Mouse (Mus musculus) spleen, postnatal 36 days (tissue): ENCODE measurements around the gene Fam57a.
A peak's percentile ranks its signal among the peaks of the same experiment; 100 is the strongest.

Experiments used
- DNase-seq, 2 experiments: peaks; one replicate each; pipeline ENCODE4 v3.0.0; 2022; ENCODE audit warnings: low spot score in 2 of 2, mixed read lengths in 1 of 2

The Fam57a gene

DNA sequence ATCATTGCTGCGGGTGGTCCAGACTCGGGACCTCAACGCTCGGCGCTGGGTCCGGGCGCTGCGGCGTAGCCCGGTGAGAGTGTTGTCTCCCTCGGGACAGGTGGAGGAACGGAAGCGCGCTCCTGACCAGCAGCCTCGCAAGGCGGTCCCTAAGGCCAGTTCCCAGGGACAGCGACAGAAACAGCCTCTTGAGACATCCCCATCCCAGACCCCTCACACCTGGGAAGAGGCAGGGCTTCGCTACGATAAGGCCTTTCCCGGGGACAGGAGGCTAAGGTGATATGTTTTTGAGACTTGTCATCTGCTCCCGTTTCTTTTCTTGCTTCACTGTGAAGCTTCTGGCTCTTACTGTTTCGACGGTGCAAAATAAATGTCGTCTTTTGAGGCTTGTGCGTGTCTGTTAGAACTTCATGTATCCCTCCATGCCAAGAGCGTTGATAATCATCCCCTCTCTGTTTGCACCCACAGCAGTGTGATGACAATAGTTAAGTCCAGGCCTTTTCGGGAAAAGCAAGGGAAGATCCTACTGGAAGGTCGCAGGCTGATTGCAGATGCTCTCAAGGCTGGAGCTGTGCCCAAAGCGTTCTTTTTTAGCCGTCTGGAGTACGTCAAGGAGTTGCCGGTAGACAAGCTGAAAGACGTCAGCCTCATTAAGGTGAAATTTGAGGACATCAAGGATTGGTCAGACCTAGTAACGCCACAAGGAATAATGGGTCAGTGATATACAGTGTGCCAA is 64.5 kb downstream of the Fam57a start:
- DNase-seq: no peak

GRCm38 (mm10) chr11:76246439-76246838 is 67.0 kb downstream of the Fam57a start:
- DNase-seq: no peak

GRCm38 (mm10) chr11:76247239-76247638 is 67.8 kb downstream of the Fam57a start:
- DNase-seq: no peak

DNA sequence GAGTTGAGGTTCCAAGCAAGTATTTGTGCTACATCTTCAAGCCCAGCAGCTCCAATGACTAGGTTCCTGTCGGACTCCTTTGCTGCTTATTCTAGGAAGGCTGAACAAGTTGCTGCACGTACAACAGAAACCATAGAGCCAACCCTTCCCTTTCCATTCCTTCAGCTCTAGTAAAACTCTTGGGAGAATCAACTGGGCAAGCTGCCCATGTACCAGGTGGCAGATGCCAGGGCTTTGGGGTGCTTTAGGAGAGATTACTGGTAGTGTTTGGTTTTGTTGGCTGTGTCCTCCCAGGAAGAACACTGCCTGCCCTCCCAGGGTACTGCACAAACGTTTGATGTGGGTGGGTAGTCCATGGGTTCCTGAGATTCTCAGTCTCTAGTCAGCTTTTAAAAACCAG is 72.6 kb downstream of the Fam57a start:
- no peak for DNase-seq

DNA sequence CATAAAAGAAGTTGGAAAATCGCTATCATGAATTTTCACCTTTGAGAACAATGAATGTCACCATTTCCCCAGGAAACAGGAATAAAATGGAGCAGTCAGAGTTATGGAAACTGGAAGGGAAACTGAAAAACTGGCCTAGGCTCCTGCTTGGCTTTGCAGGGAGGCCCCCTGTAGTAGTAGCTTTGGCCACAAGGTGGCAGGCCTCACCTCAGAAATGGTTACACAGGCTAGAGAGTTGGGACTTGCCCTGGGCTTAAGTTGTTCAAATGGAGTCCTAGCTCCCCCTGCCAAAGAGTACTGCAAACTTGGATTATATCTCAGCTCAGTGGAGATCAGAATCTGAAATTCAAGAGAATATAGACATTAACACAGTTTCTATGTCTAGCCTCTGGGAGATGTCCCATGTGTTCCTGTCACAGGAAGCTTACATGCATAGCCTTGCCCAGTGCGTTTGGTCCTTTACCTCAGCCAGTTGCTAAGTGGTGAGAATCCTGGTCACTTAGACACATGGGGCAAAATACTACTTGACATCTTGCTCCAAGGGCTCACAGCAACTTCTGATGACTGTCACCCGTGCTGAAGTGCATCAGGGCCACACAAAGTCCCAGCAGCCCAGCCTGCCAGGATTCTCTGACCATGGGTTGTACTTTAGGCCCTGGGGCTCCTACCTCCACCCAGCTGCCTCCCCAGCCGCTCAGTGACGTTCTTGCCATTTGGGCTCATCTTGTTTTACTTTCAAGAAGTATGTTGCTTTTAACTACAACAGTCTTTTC is 73.9 kb downstream of the Fam57a start:
- DNase-seq: peak; percentile 75

DNA sequence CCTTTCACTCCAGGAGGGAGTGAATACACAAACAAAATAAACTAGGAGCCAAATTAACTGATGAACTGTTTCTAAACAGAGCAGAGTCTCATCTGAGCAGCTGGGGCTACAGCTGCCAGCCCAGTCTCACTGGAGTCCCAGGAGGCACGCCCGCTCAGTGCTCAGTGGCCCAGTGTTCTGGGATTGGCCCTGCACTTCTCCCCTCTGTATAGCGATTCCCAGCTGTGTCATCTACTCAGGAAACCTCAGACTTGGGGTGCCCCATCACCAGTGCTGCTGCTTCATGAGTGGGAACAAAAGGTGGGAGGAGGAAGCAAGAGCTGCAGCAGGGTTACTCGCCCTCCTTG is 74.4 kb downstream of the Fam57a start:
- DNase-seq: no peak

DNA sequence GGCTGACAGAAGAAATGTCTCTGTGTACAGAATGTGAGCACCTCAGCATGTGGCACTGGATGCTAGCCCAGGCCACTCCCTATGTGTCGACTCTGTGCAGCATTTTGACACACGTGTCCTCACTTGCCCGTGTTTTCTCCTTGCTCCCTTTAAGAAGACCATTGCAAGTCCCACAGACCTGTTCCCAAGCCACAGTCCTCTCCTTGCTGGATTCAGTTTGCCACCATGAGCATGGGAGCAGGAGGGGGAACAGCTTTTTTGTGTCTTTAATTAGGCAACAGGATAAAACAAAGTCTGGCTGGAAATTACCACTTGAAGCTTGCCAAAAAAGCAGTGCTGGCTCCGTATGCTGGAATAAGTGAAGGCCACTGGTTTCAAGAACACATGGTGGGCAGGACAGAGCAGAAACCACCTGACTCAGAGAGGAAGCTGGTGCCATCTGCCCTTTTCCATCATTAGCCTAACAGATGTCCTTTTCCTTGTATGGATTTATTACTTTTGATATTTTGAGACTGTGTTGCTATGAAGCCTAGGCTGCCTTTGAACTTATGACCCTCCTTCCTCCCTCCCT is 76.0 kb downstream of the Fam57a start:
- DNase-seq: no peak

DNA sequence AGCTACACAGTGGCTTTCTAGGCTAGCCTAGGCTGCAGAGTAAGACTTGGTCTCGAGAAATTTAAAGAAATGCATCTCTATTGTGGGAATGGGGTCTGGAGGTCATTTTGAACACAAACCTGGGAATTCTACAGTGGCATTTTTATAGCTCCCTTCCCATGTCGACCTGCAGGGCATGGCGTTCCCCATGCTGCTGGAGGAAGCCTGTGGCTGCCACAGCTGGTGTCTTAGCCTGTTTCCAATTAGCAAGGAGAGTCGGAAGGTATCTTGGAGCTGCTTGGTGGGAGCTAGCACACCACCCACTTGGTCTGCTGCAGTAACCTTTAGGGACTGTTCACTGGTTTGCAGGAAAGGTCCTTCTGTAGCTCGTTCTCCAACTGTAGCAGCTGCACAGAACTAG is 76.7 kb downstream of the Fam57a start:
- DNase-seq: no peak

DNA sequence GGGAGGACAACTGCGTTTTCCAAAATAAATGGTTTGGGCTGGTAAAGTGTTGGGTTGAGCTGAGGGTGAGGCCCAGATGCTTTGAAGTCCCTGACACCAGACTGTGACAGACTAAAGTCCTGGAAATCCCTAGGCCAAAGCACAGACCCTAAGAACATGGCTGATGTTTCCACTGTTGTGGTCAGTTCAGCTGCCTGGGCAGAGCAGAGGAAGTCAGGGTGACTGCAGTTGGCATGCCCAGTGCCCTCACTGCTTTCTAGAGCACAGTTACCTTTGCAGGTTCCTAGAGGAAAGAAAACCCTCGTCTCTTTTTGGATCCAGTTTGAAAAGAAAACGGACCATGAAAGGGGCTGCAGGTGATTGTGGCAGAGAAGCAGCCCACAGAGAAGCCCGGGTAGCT is 77.9 kb downstream of the Fam57a start:
- no peak for DNase-seq

- no peak for DNase-seq
These were observed 79.0 kb downstream of the Fam57a start for GRCm38 (mm10) chr11:76258511-76258910.

DNA sequence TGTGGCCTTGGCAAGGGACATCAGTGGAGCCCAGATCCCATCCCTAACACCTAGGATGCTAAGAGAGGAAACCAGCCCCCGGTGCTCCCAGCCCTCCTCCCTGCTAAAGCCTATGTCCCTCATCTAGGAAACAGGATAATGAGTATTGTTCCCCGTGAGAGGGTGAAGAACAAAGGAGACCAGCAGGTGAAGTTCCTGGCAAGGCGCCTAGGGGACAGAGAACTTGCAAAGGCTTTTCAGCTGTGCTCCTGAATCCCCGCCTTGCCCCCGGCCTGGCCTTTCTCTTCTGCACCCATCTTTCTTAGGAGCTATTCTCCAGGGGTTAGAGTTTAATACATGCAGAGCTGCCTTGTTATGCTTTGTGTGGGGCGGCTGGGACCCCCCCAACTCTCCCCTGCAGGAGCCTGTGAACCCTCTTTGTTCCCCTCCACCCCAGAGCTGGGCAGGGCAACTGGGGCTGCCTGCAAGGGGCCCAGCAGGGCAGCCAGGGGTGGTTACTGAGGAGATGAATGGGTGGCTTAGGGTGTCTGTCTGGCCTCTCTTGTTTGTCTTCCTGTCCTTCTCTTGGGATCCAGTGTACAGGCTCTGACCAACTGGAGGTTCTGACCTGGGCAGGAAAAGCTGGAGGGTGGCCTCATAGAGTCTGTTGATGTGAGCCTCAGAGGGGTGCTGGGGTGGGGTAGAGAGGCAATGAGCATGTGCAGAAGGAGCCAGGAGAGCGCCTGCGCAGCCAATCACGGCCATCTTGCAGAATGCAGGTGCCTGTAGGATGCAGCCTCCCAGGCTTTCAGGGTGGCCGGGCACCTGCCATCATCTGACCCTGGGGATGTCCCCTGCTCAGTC is 81.0 kb downstream of the Fam57a start:
- DNase-seq: no peak

DNA sequence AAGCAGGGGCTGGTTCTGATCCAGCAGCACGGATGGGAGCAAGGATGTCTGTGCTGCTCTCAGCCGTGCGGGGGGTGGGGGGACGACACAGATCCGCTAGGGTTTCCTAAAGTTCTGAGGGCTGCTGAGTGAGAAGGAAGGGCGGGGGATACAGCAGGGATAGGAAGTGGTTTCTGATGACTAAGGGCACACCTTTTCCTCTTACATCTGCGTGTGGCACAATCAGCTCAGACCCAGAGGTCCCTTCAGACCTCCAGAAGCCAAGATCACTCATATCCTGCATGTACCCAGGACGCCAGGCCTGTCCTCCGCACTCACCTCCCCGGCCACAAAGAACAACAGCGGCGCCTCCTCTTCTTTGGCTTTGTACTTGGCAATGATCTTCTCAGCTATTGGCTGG is 81.8 kb downstream of the Fam57a start:
- no peak for DNase-seq

- no peak for DNase-seq
These were observed 83.3 kb downstream of the Fam57a start for GRCm38 (mm10) chr11:76262611-76263351.
